Mouse (Mus musculus): ENCODE measurements around the gene Mob4.

DNA sequence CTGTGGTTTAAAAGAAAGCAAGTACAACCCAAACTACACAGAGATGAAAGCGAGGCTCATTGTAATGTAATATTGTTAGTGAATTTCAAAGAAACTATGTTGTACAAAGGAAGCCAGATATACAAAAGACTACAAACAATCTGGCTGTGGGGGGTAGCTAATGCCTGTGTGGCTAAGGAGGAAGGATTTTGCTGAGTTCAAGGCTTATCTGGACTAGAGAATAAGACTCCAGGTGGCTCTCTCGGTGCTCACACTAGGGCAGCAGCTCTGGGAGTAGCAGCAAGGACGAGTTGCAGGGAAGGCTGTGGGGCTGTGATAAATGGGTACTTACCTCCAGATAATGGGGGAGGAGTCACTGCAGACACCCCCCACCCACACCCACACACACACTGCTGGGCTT, 67.7 kb downstream of the Mob4 start:
- TF ChIP-seq CTCF (IDR thresholded peaks at IDR 0.05): no peak
- TF ChIP-seq EP300 (IDR thresholded peaks at IDR 0.05; ENCODE audit: insufficient read depth, low read depth, low read length): no peak
- no peak for TF ChIP-seq POLR2A (IDR thresholded peaks at IDR 0.05; ENCODE audit: insufficient read depth, low read depth, low read length)
